In genomic region chr12:102705906-102706640, GRCm38 (mm10) we compare ENCODE assay signal across 10 mouse cellular contexts. TPM values are rescaled to one million over a fixed set of nuclear protein-coding genes. Genes with fewer than 3 reads are reported as not detected.
DNase-seq lines count a peak whose midpoint lies in the region; ATAC-seq lines count a peak whose summit lies in the region.
"Had no signal": no experiment of that assay in that cellular context is flagged by ENCODE, and none has a peak within 500 bp of the region (broad histone marks: within the 10 kb centered on the region; RNA-seq: fewer than 3 reads in every experiment).

No protein-coding gene starts in this region.

- H3K27ac ChIP-seq in lung, embryonic 16.5 days (ENCODE audit: low read length) = no peak overlapping the region
- H3K27ac ChIP-seq in forebrain, embryonic 13.5 days = no peak overlapping the region; the same call in 1 of the 2 replicates
- no peak overlapping the region for H3K27ac ChIP-seq in limb, embryonic 15.5 days
- H3K27ac ChIP-seq in stomach, embryonic 15.5 days = no peak overlapping the region

- H3K9ac ChIP-seq in lung, embryonic 16.5 days (ENCODE audit: low read length) = peak overlapping the region; percentile 82; the same call in 1 of the 2 replicates
- peak overlapping the region; percentile 84; the same call in 1 of the 2 replicates for H3K9ac ChIP-seq in forebrain, embryonic 13.5 days
- no peak overlapping the region for H3K9ac ChIP-seq in limb, embryonic 15.5 days
- no peak overlapping the region for H3K9ac ChIP-seq in stomach, embryonic 15.5 days

- no peaks in the 10 kb centered on the region for H3K27me3 ChIP-seq in lung, embryonic 16.5 days (ENCODE audit: control insufficient read depth, insufficient read depth, low read depth, low read length)
- no peaks in the 10 kb centered on the region for H3K27me3 ChIP-seq in forebrain, embryonic 13.5 days
- peaks cover 7% of the 10 kb centered on the region; the same call in 1 of the 2 replicates for H3K27me3 ChIP-seq in limb, embryonic 15.5 days
- H3K27me3 ChIP-seq in stomach, embryonic 15.5 days (replicated peaks) = no peaks in the 10 kb centered on the region

- intact Hi-C loops in gastrocnemius, postnatal 14 days (cut with DNase I; ENCODE audit: low total_unique reads) = loop anchor here (5.0 kb wide), 1 partner anchor 124 kb away; no protein-coding TSS in a partner anchor
- intact Hi-C loops in heart, postnatal 14 days (cut with DNase I) = loop anchor here (2.0 kb wide), 1 partner anchor 127 kb away; no protein-coding TSS in a partner anchor

- DNase-seq in lung, postnatal 10 days = no peak
- DNase-seq in spleen, postnatal 10 days (ENCODE audit: low spot score in 2 of 2) = no peak
- no peak for DNase-seq in gastrocnemius, postnatal 14 days
- DNase-seq in heart, postnatal 14 days = no peak

- no peaks in the 10 kb centered on the region for H3K9me3 ChIP-seq in lung, embryonic 16.5 days (ENCODE audit: control insufficient read depth, low read length)
- no peaks in the 10 kb centered on the region for H3K9me3 ChIP-seq in forebrain, embryonic 13.5 days (replicated peaks)
- no peaks in the 10 kb centered on the region for H3K9me3 ChIP-seq in limb, embryonic 15.5 days
- H3K9me3 ChIP-seq in stomach, embryonic 15.5 days = no peaks in the 10 kb centered on the region

- H3K4me2 ChIP-seq in lung, embryonic 16.5 days (ENCODE audit: low read depth, low read length) = peak overlapping the region; percentile 98
- H3K4me2 ChIP-seq in forebrain, embryonic 13.5 days = peak overlapping the region; percentile 90
- H3K4me2 ChIP-seq in limb, embryonic 15.5 days = no peak overlapping the region
- H3K4me2 ChIP-seq in stomach, embryonic 15.5 days = peak overlapping the region; percentile 95

- no peak overlapping the region for H3K4me3 ChIP-seq in lung, embryonic 16.5 days (ENCODE audit: low read length)
- H3K4me3 ChIP-seq in forebrain, embryonic 13.5 days = peak overlapping the region; percentile 72; the same call in 1 of the 2 replicates
- H3K4me3 ChIP-seq in limb, embryonic 15.5 days = peak overlapping the region; percentile 71; the same call in 1 of the 2 replicates
- H3K4me3 ChIP-seq in stomach, embryonic 15.5 days (replicated peaks) = no peak overlapping the region

- WGBS in lung, embryonic 16.5 days = 39% methylated on average over 6 of the region's 6 CpGs
- WGBS in forebrain, embryonic 13.5 days = 71% methylated on average over 6 of the region's 6 CpGs
- WGBS in limb, embryonic 15.5 days = 79% methylated on average over 6 of the region's 6 CpGs
- 60% methylated on average over 6 of the region's 6 CpGs for WGBS in stomach, embryonic 15.5 days

- ATAC-seq in lung, embryonic 16.5 days (ENCODE audit: low read depth) = no peak
- ATAC-seq in forebrain, embryonic 13.5 days = no peak
- no peak for ATAC-seq in limb, embryonic 15.5 days (ENCODE audit: insufficient number of reproducible peaks, low FRiP score, low TSS enrichment, low read depth)
- ATAC-seq in stomach, embryonic 15.5 days (ENCODE audit: insufficient read depth, low FRiP score, low read depth) = no peak

- H3K36me3 ChIP-seq in lung, embryonic 16.5 days (ENCODE audit: control insufficient read depth, insufficient read depth, low read length) = no peaks in the 10 kb centered on the region
- no peaks in the 10 kb centered on the region for H3K36me3 ChIP-seq in forebrain, embryonic 13.5 days (ENCODE audit: poor library complexity, severe bottlenecking)
- H3K36me3 ChIP-seq in limb, embryonic 15.5 days = no peaks in the 10 kb centered on the region
- H3K36me3 ChIP-seq in stomach, embryonic 15.5 days = no peaks in the 10 kb centered on the region

- H3K4me1 ChIP-seq in lung, embryonic 16.5 days (replicated peaks; ENCODE audit: control insufficient read depth, insufficient read depth, low read length) = peaks cover 28% of the 10 kb centered on the region
- peaks cover 39% of the 10 kb centered on the region for H3K4me1 ChIP-seq in forebrain, embryonic 13.5 days
- H3K4me1 ChIP-seq in limb, embryonic 15.5 days = peaks cover 35% of the 10 kb centered on the region
- peaks cover 28% of the 10 kb centered on the region for H3K4me1 ChIP-seq in stomach, embryonic 15.5 days

RNA-seq across cellular contexts. Expression of gene Itpk1, which starts 1.3 kb away (rescaled TPM):
- polyA plus RNA-seq in lung, embryonic 16.5 days (2015; fragmentation: Nextera tagmentation; extraction: Ambion mirVana) = 10.6 and 11.8 TPM in 2 replicates
- polyA plus RNA-seq in forebrain, embryonic 13.5 days (2015; fragmentation: Nextera tagmentation; extraction: Ambion mirVana) = 34.5 and 38.7 TPM in 2 replicates
- 10.1 and 10.9 TPM in 2 replicates for polyA plus RNA-seq in limb, embryonic 15.5 days (2015; fragmentation: Nextera tagmentation; extraction: Ambion mirVana)
- polyA plus RNA-seq in stomach, embryonic 15.5 days (2015; fragmentation: Nextera tagmentation; extraction: Ambion mirVana) = 20.1 and 21.9 TPM in 2 replicates
- 1 to 10 TPM; 6.4 to 8.4 TPM for total RNA-seq in gastrocnemius, postnatal 14 days (2021)
- total RNA-seq in heart, postnatal 14 days (2021) = 10 to 100 TPM; 10.7 to 13.0 TPM

RNA-seq across cellular contexts. Expression of gene Moap1, which starts 37.4 kb away (rescaled TPM):
- polyA plus RNA-seq in lung, embryonic 16.5 days (2015; fragmentation: Nextera tagmentation; extraction: Ambion mirVana) = 22.0 and 24.4 TPM in 2 replicates
- 38.7 and 45.2 TPM in 2 replicates for polyA plus RNA-seq in forebrain, embryonic 13.5 days (2015; fragmentation: Nextera tagmentation; extraction: Ambion mirVana)
- polyA plus RNA-seq in limb, embryonic 15.5 days (2015; fragmentation: Nextera tagmentation; extraction: Ambion mirVana) = 21.7 and 21.8 TPM in 2 replicates
- polyA plus RNA-seq in stomach, embryonic 15.5 days (2015; fragmentation: Nextera tagmentation; extraction: Ambion mirVana) = 20.7 and 25.0 TPM in 2 replicates
- total RNA-seq in gastrocnemius, postnatal 14 days (2021) = 1 to 10 TPM; 4.7 to 4.8 TPM
- total RNA-seq in heart, postnatal 14 days (2021) = 1 to 10 TPM; 6.3 to 6.6 TPM

RNA-seq across cellular contexts. Expression of gene Tmem251, which starts 37.5 kb away (rescaled TPM):
- polyA plus RNA-seq in lung, embryonic 16.5 days (2015; fragmentation: Nextera tagmentation; extraction: Ambion mirVana) = 7.4 and 8.0 TPM in 2 replicates
- 12.4 and 14.3 TPM in 2 replicates for polyA plus RNA-seq in forebrain, embryonic 13.5 days (2015; fragmentation: Nextera tagmentation; extraction: Ambion mirVana)
- 9.2 and 9.4 TPM in 2 replicates for polyA plus RNA-seq in limb, embryonic 15.5 days (2015; fragmentation: Nextera tagmentation; extraction: Ambion mirVana)
- 12.2 and 12.9 TPM in 2 replicates for polyA plus RNA-seq in stomach, embryonic 15.5 days (2015; fragmentation: Nextera tagmentation; extraction: Ambion mirVana)
- 1 to 10 TPM; 2.0 to 2.3 TPM for total RNA-seq in gastrocnemius, postnatal 14 days (2021)
- total RNA-seq in heart, postnatal 14 days (2021) = 1 to 10 TPM; 3.9 to 5.4 TPM

RNA-seq across cellular contexts. Expression of gene Gm28051, which starts 51.5 kb away (rescaled TPM):
- not detected in 2 replicates for polyA plus RNA-seq in lung, embryonic 16.5 days (2015; fragmentation: Nextera tagmentation; extraction: Ambion mirVana)
- polyA plus RNA-seq in forebrain, embryonic 13.5 days (2015; fragmentation: Nextera tagmentation; extraction: Ambion mirVana) = not detected in 2 replicates
- polyA plus RNA-seq in limb, embryonic 15.5 days (2015; fragmentation: Nextera tagmentation; extraction: Ambion mirVana) = not detected in 2 replicates
- polyA plus RNA-seq in stomach, embryonic 15.5 days (2015; fragmentation: Nextera tagmentation; extraction: Ambion mirVana) = not detected in 2 replicates
- total RNA-seq in gastrocnemius, postnatal 14 days (2021) = not detected
- not detected for total RNA-seq in heart, postnatal 14 days (2021)
- total RNA-seq: adrenal gland, postnatal 36 days; gastrocnemius, postnatal 4 days had no signal

RNA-seq across cellular contexts. Expression of gene Gon7, which starts 51.5 kb away (rescaled TPM):
- 26.4 and 26.9 TPM in 2 replicates for polyA plus RNA-seq in lung, embryonic 16.5 days (2015; fragmentation: Nextera tagmentation; extraction: Ambion mirVana)
- polyA plus RNA-seq in forebrain, embryonic 13.5 days (2015; fragmentation: Nextera tagmentation; extraction: Ambion mirVana) = 48.1 and 54.9 TPM in 2 replicates
- polyA plus RNA-seq in limb, embryonic 15.5 days (2015; fragmentation: Nextera tagmentation; extraction: Ambion mirVana) = 19.7 and 20.6 TPM in 2 replicates
- polyA plus RNA-seq in stomach, embryonic 15.5 days (2015; fragmentation: Nextera tagmentation; extraction: Ambion mirVana) = 28.7 and 29.2 TPM in 2 replicates
- total RNA-seq in gastrocnemius, postnatal 14 days (2021) = 1 to 10 TPM; 7.2 to 7.6 TPM
- total RNA-seq in heart, postnatal 14 days (2021) = 10 to 100 TPM in 1 of 2 experiments, 1 to 10 TPM in 1; 9.3 to 10.6 TPM

Comparison
In these comparisons a context has a peak if more than half of its experiments do, and no peak if none do; other contexts are left out.
1. H3K4me3 ChIP-seq: peak in forebrain, embryonic 13.5 days (single experiment) and limb, embryonic 15.5 days (single experiment); none in lung, embryonic 16.5 days (single experiment) and stomach, embryonic 15.5 days (single experiment).
2. H3K9ac ChIP-seq: peak in lung, embryonic 16.5 days (single experiment) and forebrain, embryonic 13.5 days (single experiment); none in limb, embryonic 15.5 days (single experiment) and stomach, embryonic 15.5 days (single experiment).